Comparison of ENCODE assay signal across 21 mouse cellular contexts in genomic region chr6:20757240-20757639, GRCm38 (mm10).
DNase-seq lines count a peak whose midpoint lies in the region; ATAC-seq and TF ChIP-seq lines count a peak whose summit lies in the region.
"Had no signal": no experiment of that assay in that cellular context is flagged by ENCODE, and none has a peak within 500 bp of the region (broad histone marks: within the 10 kb centered on the region; RNA-seq: fewer than 3 reads in every experiment).

No protein-coding gene starts in this region.

- H3K27ac ChIP-seq in cerebellum, adult 2 months (ENCODE audit: insufficient read depth, low read length): peak overlapping the region; percentile 53; the same call in 1 of the 2 replicates
- no peak overlapping the region for H3K27ac ChIP-seq in heart, embryonic 14.5 days (replicated peaks in 1 of 2; ENCODE audit: control insufficient read depth in 1 of 2, insufficient read depth in 1 of 2, low read depth in 2 of 2, low read length in 2 of 2)
- no peak overlapping the region for H3K27ac ChIP-seq in limb, embryonic 10.5 days
- H3K27ac ChIP-seq: embryonic facial prominence, embryonic 12.5 days; forebrain, embryonic 15.5 days; hindbrain, embryonic 15.5 days; midbrain, embryonic 12.5 days had no signal

- H3K4me1 ChIP-seq in cerebellum, adult 2 months (ENCODE audit: control insufficient read depth, insufficient read depth, low read length): no peaks in the 10 kb centered on the region; the same call in 1 of the 2 replicates
- H3K4me1 ChIP-seq in heart, embryonic 14.5 days (ENCODE audit: control insufficient read depth in 2 of 2, insufficient read depth in 2 of 2, low read length in 2 of 2): no peaks in the 10 kb centered on the region
- H3K4me1 ChIP-seq in limb, embryonic 10.5 days: no peaks in the 10 kb centered on the region
- H3K4me1 ChIP-seq: embryonic facial prominence, embryonic 12.5 days; forebrain, embryonic 15.5 days; hindbrain, embryonic 15.5 days; midbrain, embryonic 12.5 days had no signal

- TF ChIP-seq POLR2A in brain, embryonic 14.5 days (IDR thresholded peaks at IDR 0.05; ENCODE audit: borderline replicate concordance, extremely low read depth, insufficient read depth, insufficient read length, poor library complexity, severe bottlenecking): no peak
- no peak for TF ChIP-seq POLR2A in cerebellum, adult 2 months (IDR thresholded peaks at IDR 0.05; ENCODE audit: borderline replicate concordance, insufficient read depth, low read length)

- intact Hi-C loops in heart, postnatal 36 days (cut with DNase I): no loop called here

- DNase-seq in heart, adult 9 months (ENCODE audit: low spot score in 2 of 2): peak; percentile 8 to 19
- DNase-seq in heart, postnatal 36 days: no peak
- peak; percentile 18 for DNase-seq in brain, embryonic 14.5 days (ENCODE audit: low read depth)
- DNase-seq in cerebellum, adult 2 months: peak; percentile 72 to 94
- no peak for DNase-seq in limb, embryonic 10.5 days (ENCODE audit: low spot score)
- no peak for DNase-seq in gastrocnemius, postnatal 10 days
- DNase-seq: kidney, postnatal 10 days; lung, embryonic 14.5 days; lung, postnatal 4 days; retina, postnatal 1 day; thymus, postnatal 25 days had no signal

- no peaks in the 10 kb centered on the region for H3K36me3 ChIP-seq in heart, embryonic 14.5 days (ENCODE audit: control insufficient read depth, insufficient read depth, low read length)
- no peaks in the 10 kb centered on the region for H3K36me3 ChIP-seq in limb, embryonic 10.5 days
- H3K36me3 ChIP-seq: embryonic facial prominence, embryonic 12.5 days; forebrain, embryonic 15.5 days; hindbrain, embryonic 15.5 days; midbrain, embryonic 12.5 days had no signal

- ATAC-seq in heart, embryonic 14.5 days (ENCODE audit: insufficient number of reproducible peaks, insufficient read depth, low FRiP score, low read depth): no peak
- ATAC-seq in monocyte, adult 5-6 weeks (replicated peaks; ENCODE audit: insufficient number of reproducible peaks, low FRiP score, low TSS enrichment, poor library complexity, severe bottlenecking): no peak
- ATAC-seq: activated CD4-positive, CD25-positive, alpha-beta regulatory T cell, adult 4 months; forebrain, embryonic 15.5 days; intestine, postnatal 0 days; Patski had no signal

- H3K9me3 ChIP-seq in heart, embryonic 14.5 days (ENCODE audit: control insufficient read depth, low read length): no peaks in the 10 kb centered on the region
- H3K9me3 ChIP-seq in limb, embryonic 10.5 days (replicated peaks): no peaks in the 10 kb centered on the region
- H3K9me3 ChIP-seq: embryonic facial prominence, embryonic 12.5 days; forebrain, embryonic 15.5 days; hindbrain, embryonic 15.5 days; midbrain, embryonic 12.5 days had no signal

- H3K9ac ChIP-seq in heart, embryonic 14.5 days (ENCODE audit: low read length): no peak overlapping the region
- H3K9ac ChIP-seq: embryonic facial prominence, embryonic 12.5 days; forebrain, embryonic 15.5 days; hindbrain, embryonic 15.5 days; lung, embryonic 14.5 days; midbrain, embryonic 12.5 days had no signal

- 0 out of 2 replicates have a peak overlapping the region, but pooled peaks have one; percentile 6 for H3K4me2 ChIP-seq in heart, embryonic 14.5 days (ENCODE audit: low read length)
- H3K4me2 ChIP-seq: embryonic facial prominence, embryonic 12.5 days; forebrain, embryonic 15.5 days; hindbrain, embryonic 15.5 days; liver, embryonic 11.5 days; lung, embryonic 14.5 days; midbrain, embryonic 12.5 days had no signal

- TF ChIP-seq CTCF in brain, embryonic 14.5 days (IDR thresholded peaks at IDR 0.05; ENCODE audit: borderline replicate concordance, extremely low read depth, insufficient read depth, insufficient read length): no peak
- no peak for TF ChIP-seq CTCF in cerebellum, adult 2 months (IDR thresholded peaks at IDR 0.05; ENCODE audit: borderline replicate concordance, insufficient read depth, low read depth, low read length)

- H3K4me3 ChIP-seq in cerebellum, adult 2 months (replicated peaks; ENCODE audit: insufficient read depth, low read depth, low read length): no peak overlapping the region
- no peak overlapping the region for H3K4me3 ChIP-seq in heart, embryonic 14.5 days (ENCODE audit: control insufficient read depth in 1 of 2, insufficient read depth in 1 of 2, low read depth in 1 of 2, low read length in 2 of 2)
- no peak overlapping the region for H3K4me3 ChIP-seq in limb, embryonic 10.5 days
- H3K4me3 ChIP-seq: embryonic facial prominence, embryonic 12.5 days; forebrain, embryonic 15.5 days; hindbrain, embryonic 15.5 days; midbrain, embryonic 12.5 days had no signal

- H3K27me3 ChIP-seq in cerebellum, adult 2 months (ENCODE audit: control insufficient read depth, insufficient read depth, low read length): no peaks in the 10 kb centered on the region
- no peaks in the 10 kb centered on the region for H3K27me3 ChIP-seq in heart, embryonic 14.5 days (ENCODE audit: control insufficient read depth, insufficient read depth, low read length)
- H3K27me3 ChIP-seq in limb, embryonic 10.5 days (ENCODE audit: low read depth, poor library complexity, severe bottlenecking): no peaks in the 10 kb centered on the region
- H3K27me3 ChIP-seq: embryonic facial prominence, embryonic 12.5 days; forebrain, embryonic 15.5 days; hindbrain, embryonic 15.5 days; midbrain, embryonic 12.5 days; Patski had no signal

Comparison
In these comparisons a context has a peak if more than half of its experiments do, and no peak if none do; other contexts are left out.
1. DNase-seq: peak in heart, adult 9 months (2 of 2), brain, embryonic 14.5 days (single experiment) and cerebellum, adult 2 months (2 of 2); none in heart, postnatal 36 days (0 of 2), limb, embryonic 10.5 days (single experiment) and gastrocnemius, postnatal 10 days (single experiment).